Mouse (Mus musculus) myocyte (in vitro differentiated cells): ENCODE results near the gene Bmp7. TPM values are rescaled to one million over a fixed set of nuclear protein-coding genes. Genes with fewer than 3 reads are reported as not detected.

Experiments used
- H3K27me3 ChIP-seq: one replicate; pipeline ENCODE4 v1.6.1; 2011; ENCODE audit not compliant: control insufficient read depth, insufficient read depth, insufficient read length
- H3K36me3 ChIP-seq: one replicate; pipeline ENCODE4 v1.6.1; 2011; ENCODE audit not compliant: control insufficient read depth, insufficient read depth
- H3K4me2 ChIP-seq: one replicate; pipeline ENCODE4 v1.6.1; 2011; ENCODE audit warnings: low read depth, control low read depth
- H3K4me3 ChIP-seq: one replicate; pipeline ENCODE4 v1.5.1; 2011; ENCODE audit warnings: mild to moderate bottlenecking, control low read depth, moderate library complexity
- H3K79me2 ChIP-seq: one replicate; pipeline ENCODE4 v1.6.1; 2011; ENCODE audit not compliant: control insufficient read depth, insufficient read depth
- H3ac ChIP-seq: one replicate; pipeline ENCODE4 v1.6.1; 2011; ENCODE audit not compliant: control insufficient read depth, insufficient read length
- CEBPB ChIP-seq: IDR thresholded peaks from 2 replicates; pipeline ENCODE4 v1.6.1; 2011; ENCODE audit warnings: mild to moderate bottlenecking, moderate library complexity; ENCODE audit not compliant: poor library complexity, insufficient read depth, severe bottlenecking
- E2F4 ChIP-seq: IDR thresholded peaks from one replicate; pipeline ENCODE4 v1.6.1; 2011; ENCODE audit warnings: mild to moderate bottlenecking, control low read depth, moderate library complexity; ENCODE audit not compliant: insufficient read depth
- MAX ChIP-seq: IDR thresholded peaks from one replicate; pipeline ENCODE4 v1.6.1; 2011; ENCODE audit warnings: low read depth, mild to moderate bottlenecking, control low read depth
- MYOD1 ChIP-seq, 3 experiments: IDR thresholded peaks; one replicate each; pipeline ENCODE4 v1.6.1; 2011; ENCODE audit warnings: control low read depth in 2 of 3, low read depth in 2 of 3, mild to moderate bottlenecking in 2 of 3, moderate library complexity in 1 of 3; ENCODE audit not compliant: insufficient read length in 2 of 3, control insufficient read depth in 1 of 3
- MYOG ChIP-seq, 3 experiments: IDR thresholded peaks; one replicate each; pipeline ENCODE4 v1.6.1; 2011; ENCODE audit warnings: control low read depth in 2 of 3, low read depth in 2 of 3, mild to moderate bottlenecking in 2 of 3; ENCODE audit not compliant: insufficient read length in 2 of 3, control insufficient read depth in 1 of 3, insufficient read depth in 1 of 3
- POLR2A ChIP-seq: IDR thresholded peaks from one replicate; pipeline ENCODE4 v1.6.1; 2011; ENCODE audit warnings: low read depth, mild to moderate bottlenecking, control low read depth, moderate library complexity; ENCODE audit not compliant: insufficient read length
- POLR2AphosphoS2 ChIP-seq: IDR thresholded peaks from one replicate; pipeline ENCODE4 v1.6.1; 2011; ENCODE audit warnings: low read depth, control low read depth; ENCODE audit not compliant: insufficient read length
- REST ChIP-seq: IDR thresholded peaks from one replicate; pipeline ENCODE4 v1.6.1; 2011; ENCODE audit warnings: mild to moderate bottlenecking, control low read depth, moderate library complexity; ENCODE audit not compliant: insufficient read depth, insufficient read length
- SRF ChIP-seq: IDR thresholded peaks from one replicate; pipeline ENCODE4 v1.6.1; 2011; ENCODE audit warnings: low read depth; ENCODE audit not compliant: control insufficient read depth, insufficient read length
- TCF12 ChIP-seq: IDR thresholded peaks from one replicate; pipeline ENCODE4 v1.6.1; 2011; ENCODE audit warnings: mild to moderate bottlenecking, control low read depth; ENCODE audit not compliant: poor library complexity, insufficient read depth, severe bottlenecking
- TCF3 ChIP-seq: IDR thresholded peaks from one replicate; pipeline ENCODE4 v1.6.1; 2011; ENCODE audit warnings: low read depth, control low read depth; ENCODE audit not compliant: insufficient read length
- USF1 ChIP-seq: IDR thresholded peaks from one replicate; pipeline ENCODE4 v1.6.1; 2011; ENCODE audit warnings: low read depth, mild to moderate bottlenecking, control low read depth, moderate library complexity
- polyA plus RNA-seq: library from polyadenylated mRNA; unstranded; fragments of >200 nt; fragmentation: generic; extraction: Trizol; gene quantifications from one replicate; pipeline ENCODE4 v1.2.1, GENCODE M21; 2012; ENCODE audit warnings: missing spikeins

Gene Bmp7
- polyA plus RNA-seq, 1 experiment, result not detected

DNA sequence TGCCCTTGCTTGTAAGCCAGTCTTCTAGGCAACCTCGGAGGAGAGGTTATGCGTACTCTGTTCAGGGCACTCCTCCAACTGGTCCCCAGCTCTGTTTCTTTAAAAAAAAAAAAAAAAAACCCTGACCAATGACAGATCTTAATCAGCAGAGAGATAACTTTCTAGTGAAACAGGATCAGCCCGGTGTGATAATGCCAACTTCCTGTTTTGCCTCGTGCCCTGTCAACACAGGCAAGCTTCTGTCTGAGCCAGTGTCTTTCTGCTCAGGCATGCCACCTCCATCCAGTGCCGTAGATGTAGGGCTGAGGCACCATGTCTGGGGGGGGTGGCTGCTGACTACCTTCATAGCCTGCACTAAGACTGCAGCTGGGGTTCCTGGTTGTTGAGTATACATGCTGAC, 12.5 kb downstream of the Bmp7 start:
- no peaks in the 10 kb centered on the region for H3K79me2 ChIP-seq
- H3K4me2 ChIP-seq, result no peak overlapping the region
- peaks cover 5% of the 10 kb centered on the region for H3K27me3 ChIP-seq
- no peak overlapping the region for H3ac ChIP-seq
- no peaks in the 10 kb centered on the region for H3K36me3 ChIP-seq
- TF ChIP-seq CEBPB, result no peak
- TF ChIP-seq TCF12, result no peak
- H3K4me3 ChIP-seq, result no peak overlapping the region

DNA sequence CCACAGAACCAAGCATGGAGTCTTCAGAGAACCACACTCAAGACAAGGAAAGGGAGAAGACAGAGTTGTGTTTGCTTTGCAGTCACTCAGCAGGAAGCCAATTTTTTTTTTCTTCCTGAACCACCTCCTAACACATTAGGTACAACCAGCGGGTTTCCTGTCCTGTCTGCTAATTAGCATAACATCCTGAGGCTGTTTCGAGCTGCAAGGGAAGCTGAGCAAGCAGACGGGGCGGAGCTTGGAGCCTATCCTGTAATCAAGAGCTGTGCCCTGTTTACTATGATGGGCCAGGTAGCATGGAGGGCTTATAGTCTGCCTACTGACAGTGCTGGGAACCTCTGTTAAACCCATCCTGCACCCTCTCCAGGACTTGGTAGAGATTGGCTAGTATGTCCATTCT, 13.8 kb downstream of the Bmp7 start:
- H3K36me3 ChIP-seq, result no peaks in the 10 kb centered on the region
- no peak overlapping the region for H3K4me3 ChIP-seq
- H3ac ChIP-seq, result no peak overlapping the region
- no peak for TF ChIP-seq MAX
- TF ChIP-seq TCF3, result no peak
- no peak for TF ChIP-seq SRF
- H3K79me2 ChIP-seq, result no peaks in the 10 kb centered on the region
- no peak overlapping the region for H3K4me2 ChIP-seq
- H3K27me3 ChIP-seq, result peaks cover 5% of the 10 kb centered on the region

DNA sequence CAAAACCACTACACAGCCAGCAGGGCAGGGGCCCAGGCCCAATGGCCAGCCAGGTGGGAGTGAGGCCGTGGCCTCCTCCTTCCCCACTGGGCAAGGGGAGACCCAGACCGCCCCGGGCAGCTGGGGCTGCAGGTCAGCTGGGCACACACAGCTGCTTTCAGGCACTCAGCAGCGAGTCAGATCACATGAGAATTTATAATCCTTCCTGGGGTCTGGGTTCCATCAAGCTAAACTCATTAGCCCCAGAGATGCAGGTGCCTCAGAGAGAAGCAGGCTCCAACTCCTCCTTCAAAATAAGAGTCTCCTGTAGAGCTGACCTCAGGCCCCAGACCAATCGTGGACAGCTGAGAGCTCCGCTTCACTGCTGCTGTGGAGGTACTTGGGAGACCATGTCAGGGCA, 15.2 kb downstream of the Bmp7 start:
- TF ChIP-seq MAX (no peak), REST (no peak), CEBPB (no peak), USF1 (no peak), MYOG (IDR thresholded peaks at IDR 0.05; ENCODE audit: control insufficient read depth in 1 of 3, insufficient read depth in 1 of 3, insufficient read length in 2 of 3, low read depth in 2 of 3) (no peak), POLR2A (no peak)
- no peaks in the 10 kb centered on the region for H3K79me2 ChIP-seq
- no peak overlapping the region for H3ac ChIP-seq
- H3K4me2 ChIP-seq, result no peak overlapping the region
- no peaks in the 10 kb centered on the region for H3K36me3 ChIP-seq
- H3K27me3 ChIP-seq, result no peaks in the 10 kb centered on the region
- no peak overlapping the region for H3K4me3 ChIP-seq

DNA sequence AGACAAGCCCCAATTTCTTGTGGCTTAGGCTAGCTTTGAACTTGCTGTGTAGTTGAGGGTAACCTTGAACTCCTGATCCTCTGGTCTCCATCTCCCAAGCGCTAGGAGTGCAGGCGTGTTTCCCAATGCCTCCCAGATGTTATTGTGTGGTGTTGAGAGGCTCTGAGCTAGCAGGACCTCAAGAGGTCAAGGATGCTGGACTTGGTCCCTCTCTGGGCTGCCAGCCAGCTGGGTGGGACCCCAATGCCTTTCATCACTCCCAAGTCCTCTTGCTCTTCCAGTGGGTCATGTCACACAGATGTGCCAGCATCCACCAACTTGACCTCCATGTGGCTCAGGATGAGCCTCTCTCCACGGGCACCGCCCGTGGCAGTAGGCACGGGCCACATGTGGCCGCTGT, 16.9 kb downstream of the Bmp7 start:
- no peaks in the 10 kb centered on the region for H3K79me2 ChIP-seq
- H3K27me3 ChIP-seq, result no peaks in the 10 kb centered on the region
- no peak overlapping the region for H3K4me3 ChIP-seq
- no peak overlapping the region for H3K4me2 ChIP-seq
- no peaks in the 10 kb centered on the region for H3K36me3 ChIP-seq
- no peak overlapping the region for H3ac ChIP-seq
- TF ChIP-seq SRF (no peak), POLR2AphosphoS2 (no peak), MAX (no peak), USF1 (no peak), CEBPB (no peak), POLR2A (no peak), E2F4 (no peak), TCF3 (no peak)

DNA sequence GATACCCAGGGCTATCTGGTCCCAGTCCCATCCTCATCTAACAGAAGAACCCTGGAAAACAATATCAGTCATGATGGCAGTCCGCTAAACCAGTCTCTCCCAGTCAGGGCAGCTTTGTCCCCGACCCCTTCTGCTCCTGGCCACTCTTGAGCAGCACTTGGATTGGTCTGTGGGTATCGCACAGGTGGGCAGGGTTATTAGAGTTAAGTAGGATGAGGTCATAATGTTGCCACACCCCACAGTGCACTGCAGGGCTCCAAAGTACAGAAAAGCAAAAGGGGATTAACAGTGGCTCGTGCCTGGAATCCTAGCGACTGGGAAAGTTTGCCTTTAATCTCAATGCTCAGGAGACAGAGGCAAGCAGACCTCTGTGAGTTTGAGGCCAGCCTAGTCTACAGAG, 17.5 kb downstream of the Bmp7 start:
- no peaks in the 10 kb centered on the region for H3K27me3 ChIP-seq
- H3K79me2 ChIP-seq, result no peaks in the 10 kb centered on the region
- H3K4me3 ChIP-seq, result no peak overlapping the region
- H3K4me2 ChIP-seq, result no peak overlapping the region
- H3K36me3 ChIP-seq, result no peaks in the 10 kb centered on the region
- TF ChIP-seq MYOD1 (IDR thresholded peaks at IDR 0.05; ENCODE audit: control insufficient read depth in 1 of 3, insufficient read length in 2 of 3, low read depth in 2 of 3) (no peak), TCF3 (no peak), MYOG (IDR thresholded peaks at IDR 0.05; ENCODE audit: control insufficient read depth in 1 of 3, insufficient read depth in 1 of 3, insufficient read length in 2 of 3, low read depth in 2 of 3) (no peak), E2F4 (no peak), POLR2A (no peak), TCF12 (no peak), MAX (no peak), POLR2AphosphoS2 (no peak), CEBPB (no peak), SRF (no peak), USF1 (no peak), REST (no peak)
- no peak overlapping the region for H3ac ChIP-seq

DNA sequence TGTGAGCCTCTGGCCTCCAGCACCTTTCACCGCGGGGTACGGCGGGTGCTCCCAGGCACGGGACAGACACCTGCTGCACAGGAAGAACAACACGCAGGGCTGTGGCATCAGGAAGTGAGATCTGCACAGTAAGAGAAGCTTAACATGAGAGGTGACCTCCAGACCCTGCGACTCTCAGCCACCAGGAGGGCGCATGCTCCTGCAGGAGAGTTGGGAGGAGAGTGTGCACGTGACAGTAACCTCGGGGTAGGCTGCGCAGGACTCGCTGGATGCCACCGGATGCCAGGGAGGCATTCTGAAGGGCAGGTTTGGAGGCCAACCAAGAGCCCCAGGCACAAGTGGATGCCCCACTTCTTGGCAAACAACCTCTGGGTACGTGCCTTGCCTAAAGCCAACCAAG, 26.1 kb downstream of the Bmp7 start:
- Histone ChIP-seq H3K4me3 (no peak overlapping the region), H3K36me3 (no peaks in the 10 kb centered on the region), H3K4me2 (no peak overlapping the region), H3K79me2 (no peaks in the 10 kb centered on the region), H3ac (no peak overlapping the region), H3K27me3 (no peaks in the 10 kb centered on the region)
- no peak for TF ChIP-seq MAX
- no peak for TF ChIP-seq POLR2A
- no peak for TF ChIP-seq E2F4
- no peak for TF ChIP-seq REST
- TF ChIP-seq TCF12, result no peak
- no peak for TF ChIP-seq MYOD1 (IDR thresholded peaks at IDR 0.05; ENCODE audit: control insufficient read depth in 1 of 3, insufficient read length in 2 of 3, low read depth in 2 of 3)
- no peak for TF ChIP-seq TCF3
- TF ChIP-seq USF1, result no peak
- TF ChIP-seq POLR2AphosphoS2, result no peak
- TF ChIP-seq SRF, result no peak
- no peak for TF ChIP-seq CEBPB
- no peak for TF ChIP-seq MYOG (IDR thresholded peaks at IDR 0.05; ENCODE audit: control insufficient read depth in 1 of 3, insufficient read depth in 1 of 3, insufficient read length in 2 of 3, low read depth in 2 of 3)
